Mouse (Mus musculus): ENCODE data around the gene Tmem233.

The Tmem233 gene

DNA sequence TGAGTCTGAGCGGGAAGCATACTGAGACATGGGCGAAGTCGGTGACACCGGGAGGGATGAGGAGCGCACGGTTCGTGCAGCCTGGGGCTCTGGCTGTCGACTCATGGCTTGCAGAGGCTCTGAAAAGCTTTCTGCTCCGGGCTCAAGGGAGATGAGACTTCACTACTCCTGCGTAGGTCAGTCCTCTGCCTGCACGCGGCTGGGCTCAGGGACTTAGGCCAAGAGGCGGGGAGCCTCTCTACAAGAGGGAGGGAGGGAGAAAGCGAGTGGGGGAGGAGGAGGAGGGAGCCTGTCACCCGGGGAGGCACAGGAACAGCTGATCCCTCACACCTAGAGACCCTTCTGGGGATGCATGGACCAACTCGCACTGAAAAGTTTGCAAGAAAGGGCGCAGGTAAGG, at the start of gene Tmem233:
Gene Tmem233 (minus strand): TSS at position 164 of the 400 bp plus-strand sequence.
- CTCF ChIA-PET, result interaction anchor here in 2 of 4 experiments (0.6 to 2.0 kb wide), 10 partner anchors 9 to 292 kb away, joined by 3 to 22 read pairs (median 3); no protein-coding TSS in a partner anchor
- POLR2A ChIA-PET, result interaction anchor here in 2 of 4 experiments (0.6 to 1.1 kb wide), 3 partner anchors 15 to 32 kb away, joined by 3 to 4 read pairs (median 3); no protein-coding TSS in a partner anchor

- CTCF ChIA-PET, result interaction anchor here (0.5 to 2.9 kb wide), 35 partner anchors 9 to 1407 kb away, joined by 3 to 13 read pairs (median 4); partner anchors contain the start of gene Tmem233 (in 1 of the 4)
- POLR2A ChIA-PET, result interaction anchor here in 3 of 4 experiments (0.5 to 1.1 kb wide), 6 partner anchors 14 to 418 kb away, joined by 3 read pairs; no protein-coding TSS in a partner anchor
These were observed 40.3 kb upstream of the Tmem233 start for GRCm38 (mm10) chr5:116123344-116123743.

DNA sequence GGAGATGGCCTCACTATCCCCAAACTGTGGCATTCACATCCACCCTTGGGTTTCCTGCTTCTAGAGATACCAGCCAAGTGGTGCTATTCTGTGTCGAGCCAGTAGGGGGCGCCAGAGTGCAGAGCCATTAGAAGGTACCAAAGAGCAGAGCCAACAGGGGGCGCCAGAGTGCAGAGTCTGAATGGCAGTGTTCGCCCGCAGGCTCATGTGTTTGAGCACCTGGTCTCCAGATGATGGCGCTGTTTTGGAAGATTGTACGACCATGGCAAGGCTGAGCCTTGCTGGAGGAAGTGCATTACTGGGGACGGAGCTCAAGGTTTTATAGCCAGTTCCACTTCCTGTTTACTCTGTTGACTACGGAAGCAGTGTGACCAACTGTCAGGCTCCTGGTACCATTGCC, 33.5 kb upstream of the Tmem233 start:
- POLR2A ChIA-PET, result interaction anchor here in 1 of 4 experiments (1.1 kb wide), 1 partner anchor 10 kb away, joined by 3 read pairs; no protein-coding TSS in a partner anchor
- CTCF ChIA-PET, result interaction anchor here (0.5 to 2.5 kb wide), 30 partner anchors 8 to 824 kb away, joined by 3 to 13 read pairs (median 3); no protein-coding TSS in a partner anchor

GRCm38 (mm10) chr5:116116110-116116509, 33.1 kb upstream of the Tmem233 start:
- POLR2A ChIA-PET, result interaction anchor here in 2 of 4 experiments (0.6 to 1.1 kb wide), 3 partner anchors 10 to 67 kb away, joined by 3 to 5 read pairs (median 3); no protein-coding TSS in a partner anchor

GRCm38 (mm10) chr5:116115071-116115834, 32.2 kb upstream of the Tmem233 start:
- ChIA-PET CTCF (interaction anchor here (0.5 to 2.5 kb wide), 15 partner anchors 8 to 1394 kb away, joined by 3 to 16 read pairs (median 6); no protein-coding TSS in a partner anchor), POLR2A (interaction anchor here in 2 of 4 experiments (0.6 to 0.7 kb wide), 6 partner anchors 32 to 383 kb away, joined by 3 to 8 read pairs (median 4); partner anchors contain the start of gene Tmem233 (in 1 of the 2))

More at GRCm38 (mm10) chr5:116116110-116116509, 33.1 kb upstream of the Tmem233 start:
- CTCF ChIA-PET, result interaction anchor here (0.5 to 2.5 kb wide), 23 partner anchors 9 to 823 kb away, joined by 3 to 12 read pairs (median 3); no protein-coding TSS in a partner anchor

DNA sequence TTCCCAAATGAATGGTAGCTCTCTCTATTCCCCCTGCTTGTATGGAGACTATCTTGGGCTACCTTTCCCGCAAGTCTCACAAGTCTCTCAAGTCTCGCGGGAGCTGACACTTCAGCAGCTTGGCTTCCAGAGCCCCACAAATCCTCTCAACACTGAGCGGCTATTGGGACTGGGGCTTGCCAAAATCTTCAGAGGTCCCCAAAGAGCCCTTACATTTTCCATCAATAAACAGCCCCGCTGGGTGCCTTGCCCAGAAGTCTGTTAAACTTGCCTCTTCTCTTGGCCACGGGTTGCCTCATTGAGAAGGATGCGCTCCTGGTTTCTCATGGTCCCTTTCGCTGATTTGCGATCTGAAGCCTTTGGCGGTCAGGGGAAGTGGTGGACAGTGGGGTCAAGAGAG, 25.6 kb upstream of the Tmem233 start:
- ChIA-PET POLR2A (interaction anchor here in 2 of 4 experiments (0.5 to 0.6 kb wide), 2 partner anchors 376 to 874 kb away, joined by 3 to 6 read pairs; no protein-coding TSS in a partner anchor), CTCF (interaction anchor here in 2 of 4 experiments (0.9 to 1.1 kb wide), 2 partner anchors 8 to 15 kb away, joined by 3 to 4 read pairs; no protein-coding TSS in a partner anchor)

- ChIA-PET CTCF (interaction anchor here in 3 of 4 experiments (0.5 to 2.0 kb wide), 5 partner anchors 32 to 1447 kb away, joined by 3 to 6 read pairs (median 4); no protein-coding TSS in a partner anchor), POLR2A (interaction anchor here in 3 of 4 experiments (0.5 to 1.0 kb wide), 5 partner anchors 16 to 254 kb away, joined by 3 to 9 read pairs (median 4); no protein-coding TSS in a partner anchor)
These were observed 1.2 kb upstream of the Tmem233 start for GRCm38 (mm10) chr5:116084231-116084630.

DNA sequence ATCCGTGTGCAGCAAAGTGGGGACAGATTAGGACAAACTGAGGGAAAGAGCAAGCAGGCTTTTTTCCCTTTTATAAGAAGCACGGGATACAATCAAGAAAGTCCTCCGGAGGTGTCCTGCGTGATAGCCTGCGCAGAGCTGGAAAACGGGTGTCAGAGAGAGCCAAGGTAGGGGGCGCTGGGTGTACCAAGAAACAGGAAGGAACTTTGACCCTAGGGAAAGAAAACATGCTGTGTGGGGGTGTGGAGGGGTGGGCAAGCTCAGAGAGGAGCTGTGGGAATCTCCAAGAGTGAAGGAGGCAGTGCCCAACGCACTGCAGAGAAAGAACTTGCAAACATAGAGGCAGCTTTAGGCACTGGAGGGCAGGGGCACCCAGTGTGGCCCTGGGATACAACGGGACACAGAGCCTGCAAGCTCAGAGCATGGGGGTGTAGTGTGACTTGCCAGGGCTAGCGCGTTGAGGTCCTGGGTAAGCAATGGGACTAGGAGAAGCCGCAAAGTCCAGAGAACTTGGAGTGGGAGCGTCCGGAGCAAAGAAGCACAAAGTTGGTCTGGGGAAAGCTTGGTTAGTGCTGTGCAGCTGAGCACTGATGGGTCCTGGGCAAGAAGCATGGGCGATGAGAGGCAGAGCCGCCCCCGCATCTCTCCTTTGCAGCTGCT, 673 bp downstream of the Tmem233 start:
- CTCF ChIA-PET, result interaction anchor here in 3 of 4 experiments (0.6 to 2.0 kb wide), 13 partner anchors 10 to 1019 kb away, joined by 3 to 22 read pairs (median 3); no protein-coding TSS in a partner anchor
- POLR2A ChIA-PET, result interaction anchor here in 3 of 4 experiments (0.6 to 1.1 kb wide), 4 partner anchors 14 to 312 kb away, joined by 3 to 4 read pairs (median 3); no protein-coding TSS in a partner anchor

DNA sequence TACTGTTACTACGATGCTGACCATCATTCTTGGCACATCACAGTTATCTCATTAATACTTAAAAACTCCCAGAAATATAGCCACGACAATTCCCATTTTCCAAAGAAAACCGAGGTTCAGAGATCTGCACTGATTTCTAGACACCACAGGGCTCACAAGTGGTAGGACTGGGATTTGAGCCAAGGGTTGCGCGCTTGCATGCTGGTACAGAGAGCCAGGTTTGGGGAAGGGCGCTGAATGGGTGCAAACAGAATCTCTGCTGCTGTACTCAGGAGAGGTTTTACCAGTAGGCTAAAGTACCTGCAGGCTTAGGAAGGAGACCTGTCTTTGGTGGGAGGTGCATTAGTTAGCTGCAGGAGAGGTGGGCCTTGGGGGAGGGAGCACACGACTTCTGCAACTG, 1.4 kb downstream of the Tmem233 start:
- POLR2A ChIA-PET, result interaction anchor here in 1 of 4 experiments (0.6 kb wide), 1 partner anchor 313 kb away, joined by 3 read pairs; no protein-coding TSS in a partner anchor
- CTCF ChIA-PET, result interaction anchor here in 2 of 4 experiments (0.5 to 1.3 kb wide), 5 partner anchors 9 to 495 kb away, joined by 3 to 4 read pairs (median 3); no protein-coding TSS in a partner anchor

- POLR2A ChIA-PET, result interaction anchor here in 2 of 4 experiments (0.7 to 0.8 kb wide), 2 partner anchors 31 to 101 kb away, joined by 6 to 7 read pairs; no protein-coding TSS in a partner anchor
- CTCF ChIA-PET, result interaction anchor here in 3 of 4 experiments (0.6 to 1.3 kb wide), 3 partner anchors 16 to 490 kb away, joined by 3 to 12 read pairs (median 5); no protein-coding TSS in a partner anchor
These were observed 2.3 kb downstream of the Tmem233 start for GRCm38 (mm10) chr5:116080736-116081135.

- ChIA-PET POLR2A (no interaction called here), CTCF (no interaction called here)
These were observed 13.4 kb downstream of the Tmem233 start for GRCm38 (mm10) chr5:116069618-116070017.

GRCm38 (mm10) chr5:116052826-116053225, 30.2 kb downstream of the Tmem233 start:
- POLR2A ChIA-PET, result interaction anchor here (0.5 to 1.7 kb wide), 20 partner anchors 8 to 562 kb away, joined by 3 to 9 read pairs (median 4); no protein-coding TSS in a partner anchor
- CTCF ChIA-PET, result interaction anchor here in 3 of 4 experiments (0.5 to 1.3 kb wide), 6 partner anchors 44 to 1903 kb away, joined by 3 to 7 read pairs (median 3); no protein-coding TSS in a partner anchor

DNA sequence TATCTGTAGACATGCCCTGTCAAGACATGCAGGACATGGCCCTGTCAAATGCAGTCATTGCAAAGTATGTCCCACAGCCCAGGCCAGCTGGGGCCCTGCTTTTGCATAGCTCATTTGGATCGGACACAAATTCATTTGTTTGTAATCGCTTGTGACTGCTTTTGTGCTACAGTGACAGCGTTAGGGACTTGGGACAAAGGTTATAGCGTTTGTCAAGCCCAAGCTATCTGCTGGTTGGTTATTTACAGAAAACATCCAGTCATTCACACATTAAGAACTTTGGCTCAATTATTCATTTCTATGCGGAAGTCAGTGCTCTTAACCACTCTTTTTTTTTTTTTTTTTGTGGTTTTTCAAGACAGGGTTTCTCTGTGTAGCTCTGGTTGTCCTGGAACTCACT, 30.9 kb downstream of the Tmem233 start:
- CTCF ChIA-PET, result interaction anchor here (0.6 to 1.3 kb wide), 8 partner anchors 19 to 403 kb away, joined by 3 to 9 read pairs (median 3); no protein-coding TSS in a partner anchor
- POLR2A ChIA-PET, result interaction anchor here (0.5 to 1.7 kb wide), 19 partner anchors 8 to 562 kb away, joined by 3 to 9 read pairs (median 3); no protein-coding TSS in a partner anchor

GRCm38 (mm10) chr5:116049821-116050220, 33.2 kb downstream of the Tmem233 start:
- POLR2A ChIA-PET, result interaction anchor here in 2 of 4 experiments (0.6 to 1.6 kb wide), 2 partner anchors 26 to 30 kb away, joined by 4 to 7 read pairs; partner anchors contain the start of gene Prkab1 (in 1 of the 2)

GRCm38 (mm10) chr5:116048321-116048720, 34.7 kb downstream of the Tmem233 start:
- POLR2A ChIA-PET, result interaction anchor here in 1 of 4 experiments (1.2 kb wide), 1 partner anchor 17 kb away, joined by 4 read pairs; no protein-coding TSS in a partner anchor
- CTCF ChIA-PET, result interaction anchor here in 1 of 4 experiments (0.7 kb wide), 2 partner anchors 42 to 234 kb away, joined by 3 to 6 read pairs; no protein-coding TSS in a partner anchor

More at GRCm38 (mm10) chr5:116049821-116050220, 33.2 kb downstream of the Tmem233 start:
- CTCF ChIA-PET, result interaction anchor here in 2 of 4 experiments (0.6 to 0.7 kb wide), 2 partner anchors 65 to 83 kb away, joined by 3 to 13 read pairs; no protein-coding TSS in a partner anchor

- ChIA-PET CTCF (interaction anchor here in 3 of 4 experiments (0.5 to 1.0 kb wide), 3 partner anchors 14 to 42 kb away, joined by 3 to 4 read pairs (median 3); no protein-coding TSS in a partner anchor), POLR2A (interaction anchor here in 2 of 4 experiments (0.6 kb wide), 3 partner anchors 31 to 341 kb away, joined by 3 to 4 read pairs (median 3); no protein-coding TSS in a partner anchor)
These were observed 36.8 kb downstream of the Tmem233 start for GRCm38 (mm10) chr5:116046246-116046645.

DNA sequence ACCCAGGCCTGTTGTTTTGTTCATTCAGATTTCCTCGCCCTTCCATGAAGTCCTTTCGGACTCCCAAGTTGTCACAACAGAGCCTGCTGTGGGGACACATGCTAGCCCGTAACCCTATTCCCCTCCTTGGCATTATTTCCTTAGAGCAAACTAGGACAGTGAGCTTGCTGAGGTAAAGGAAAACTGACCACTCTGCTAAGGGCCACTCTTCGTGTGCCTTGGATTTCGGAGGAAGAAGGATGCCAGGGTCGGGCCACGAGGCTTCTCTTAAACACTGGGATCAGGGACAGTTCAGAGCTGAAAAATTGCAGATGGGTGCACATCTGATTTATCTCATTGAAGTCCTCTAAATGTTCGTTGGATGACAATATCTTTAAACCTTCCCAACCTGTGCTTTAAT, 37.5 kb downstream of the Tmem233 start:
- ChIA-PET CTCF (interaction anchor here in 3 of 4 experiments (0.5 to 1.6 kb wide), 3 partner anchors 15 to 70 kb away, joined by 3 to 4 read pairs (median 3); no protein-coding TSS in a partner anchor), POLR2A (no interaction called here)
